Mouse (Mus musculus) embryonic facial prominence, embryonic 14.5 days (tissue): ENCODE measurements at regions not wholly inside any gene's neighbourhood (a gene's known extent, or its start where the extent isn't known, plus 50 kb on each side); places are given as distances from the start of the nearest gene placed in this dataset.
A peak's percentile ranks its signal among the peaks of the same experiment; 100 is the strongest.

Experiments used
- ATAC-seq: fragments of 200-750 bp; cut with Nextera tagmentation; 2 replicates; pipeline ENCODE4 v1.8.0; 2017; ENCODE audit warnings: low read depth, moderate number of reproducible peaks, moderate TSS enrichment
- DNase-seq: peaks from one replicate; pipeline ENCODE4 v3.0.0-alpha.2; 2015; ENCODE audit warnings: low spot score
- H3K27ac ChIP-seq: fragments of 300-500 bp; sonication (generic); replicated peaks from 2 replicates; pipeline ENCODE4 v1.5.1; 2014; ENCODE audit warnings: low read depth, mild to moderate bottlenecking, low read length, moderate library complexity
- H3K27me3 ChIP-seq: fragments of 300-500 bp; sonication (generic); replicated peaks from 2 replicates; pipeline ENCODE4 v1.6.1; 2014; ENCODE audit warnings: low read length; ENCODE audit not compliant: control insufficient read depth, insufficient read depth
- H3K36me3 ChIP-seq: fragments of 300-500 bp; sonication (generic); 2 replicates; pipeline ENCODE4 v1.6.1; 2014; ENCODE audit warnings: low read length, mixed read lengths; ENCODE audit not compliant: control insufficient read depth, insufficient read depth
- H3K4me1 ChIP-seq: fragments of 300-500 bp; sonication (generic); 2 replicates; pipeline ENCODE4 v1.6.1; 2014; ENCODE audit warnings: antibody characterized with exemption, low read length; ENCODE audit not compliant: control insufficient read depth, insufficient read depth
- H3K4me2 ChIP-seq: fragments of 300-500 bp; sonication (generic); 2 replicates; pipeline ENCODE4 v1.6.1; 2014; ENCODE audit warnings: low read depth, mild to moderate bottlenecking, low read length, moderate library complexity, mixed read lengths
- H3K4me3 ChIP-seq: fragments of 300-500 bp; sonication (generic); 2 replicates; pipeline ENCODE4 v1.5.1; 2014; ENCODE audit warnings: low read depth, mild to moderate bottlenecking, low read length
- H3K9ac ChIP-seq: fragments of 300-500 bp; sonication (generic); 2 replicates; pipeline ENCODE4 v1.6.1; 2014; ENCODE audit warnings: low read depth, mild to moderate bottlenecking, low read length, moderate library complexity, mixed read lengths
- H3K9me3 ChIP-seq: fragments of 300-500 bp; sonication (generic); 2 replicates; pipeline ENCODE4 v1.6.1; 2016; ENCODE audit warnings: low read length; ENCODE audit not compliant: control insufficient read depth
- WGBS: fragments of 180-500 bp; shearing (Covaris S2); extraction: QIAGEN DNeasy Blood & Tissue Kit; methylation state at CpG from one replicate; pipeline ENCODE4 v1.1.7; 2014; 5-methylcytosine and 5-hydroxymethylcytosine counted together

DNA sequence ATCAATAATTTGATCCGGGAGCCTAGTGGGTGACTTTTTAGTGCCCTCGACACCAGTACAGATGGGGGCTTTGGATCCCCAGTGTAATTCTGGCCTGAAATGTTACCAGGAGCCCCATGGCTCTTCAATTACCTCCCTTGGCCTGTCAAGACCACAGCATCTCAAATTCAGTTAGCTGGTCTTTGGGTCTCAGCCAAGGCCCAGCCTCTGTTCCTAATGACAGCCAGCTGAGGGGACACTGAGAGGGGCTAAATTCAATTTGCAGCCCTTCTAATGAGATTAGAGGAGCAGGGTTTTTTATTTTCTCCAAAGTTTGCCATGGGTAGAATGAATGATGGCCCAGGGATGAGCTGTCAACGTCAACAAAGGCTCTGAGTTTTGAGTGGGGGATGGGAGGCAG lies 109.9 kb upstream of the Tbx20 start:
- DNase-seq (peak; percentile 32), ATAC-seq (no peak)
- 37% methylated on average over 3 of the region's 3 CpGs for WGBS
- no peak overlapping the region for H3K4me3 ChIP-seq
- no peaks in the 10 kb centered on the region for H3K36me3 ChIP-seq
- no peaks in the 10 kb centered on the region for H3K27me3 ChIP-seq
- H3K4me1 ChIP-seq, result no peaks in the 10 kb centered on the region
- H3K4me2 ChIP-seq, result no peak overlapping the region
- no peaks in the 10 kb centered on the region for H3K9me3 ChIP-seq
- no peak overlapping the region for H3K9ac ChIP-seq
- no peak overlapping the region for H3K27ac ChIP-seq

- no peak overlapping the region for H3K4me3 ChIP-seq
- H3K9me3 ChIP-seq, result no peaks in the 10 kb centered on the region
- no peaks in the 10 kb centered on the region for H3K27me3 ChIP-seq
- no peak for ATAC-seq
- no peaks in the 10 kb centered on the region for H3K4me1 ChIP-seq
- no peaks in the 10 kb centered on the region for H3K36me3 ChIP-seq
- H3K27ac ChIP-seq, result no peak overlapping the region
- WGBS, result 84% methylated on average over 9 of the region's 9 CpGs
- no peak overlapping the region for H3K9ac ChIP-seq
- no peak overlapping the region for H3K4me2 ChIP-seq
- no peak for DNase-seq
Observed at GRCm38 (mm10) chr9:24888282-24888681, 114.2 kb upstream of the Tbx20 start.

DNA sequence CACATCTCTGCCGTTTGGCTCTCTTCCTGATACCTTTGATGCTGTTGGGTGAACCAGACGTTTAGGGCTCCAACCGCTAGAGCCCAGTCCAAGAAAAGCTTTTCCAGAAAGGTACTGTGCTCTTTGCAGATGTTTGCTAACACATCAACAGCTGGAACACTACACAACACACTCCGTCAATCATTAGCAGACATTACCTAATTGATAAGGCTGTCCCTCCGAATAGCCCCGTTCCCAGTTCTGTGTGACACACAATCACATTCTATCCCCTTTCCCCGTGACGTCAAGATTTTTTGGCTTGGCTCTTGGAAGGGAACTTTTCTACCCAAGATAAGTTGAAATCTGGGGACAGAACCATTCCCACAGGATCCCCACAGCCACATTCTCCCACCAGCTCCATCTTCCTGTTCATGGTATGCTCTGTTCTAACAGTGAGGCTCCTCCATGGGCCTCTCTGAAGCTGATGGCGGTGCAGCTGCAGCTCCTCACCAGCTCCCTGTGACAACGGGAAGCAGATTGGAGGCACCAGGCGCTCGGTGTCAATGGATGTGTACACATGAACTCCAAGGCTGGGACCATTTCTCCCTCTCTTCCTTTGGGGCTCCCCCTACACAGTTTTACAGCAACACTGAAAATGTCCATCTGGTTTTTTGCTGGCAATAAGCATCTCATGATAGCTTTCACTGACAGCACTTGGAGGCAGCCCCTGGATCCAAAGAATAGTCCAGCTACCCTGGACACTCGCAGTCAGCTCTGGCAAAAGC lies 122.6 kb upstream of the Tbx20 start:
- ATAC-seq (no peak), DNase-seq (no peak)
- no peaks in the 10 kb centered on the region for H3K27me3 ChIP-seq
- no peaks in the 10 kb centered on the region for H3K9me3 ChIP-seq
- no peaks in the 10 kb centered on the region for H3K36me3 ChIP-seq
- no peak overlapping the region for H3K9ac ChIP-seq
- no peak overlapping the region for H3K4me3 ChIP-seq
- 78% methylated on average over 13 of the region's 13 CpGs for WGBS
- no peak overlapping the region for H3K4me2 ChIP-seq
- no peaks in the 10 kb centered on the region for H3K4me1 ChIP-seq
- H3K27ac ChIP-seq, result no peak overlapping the region

DNA sequence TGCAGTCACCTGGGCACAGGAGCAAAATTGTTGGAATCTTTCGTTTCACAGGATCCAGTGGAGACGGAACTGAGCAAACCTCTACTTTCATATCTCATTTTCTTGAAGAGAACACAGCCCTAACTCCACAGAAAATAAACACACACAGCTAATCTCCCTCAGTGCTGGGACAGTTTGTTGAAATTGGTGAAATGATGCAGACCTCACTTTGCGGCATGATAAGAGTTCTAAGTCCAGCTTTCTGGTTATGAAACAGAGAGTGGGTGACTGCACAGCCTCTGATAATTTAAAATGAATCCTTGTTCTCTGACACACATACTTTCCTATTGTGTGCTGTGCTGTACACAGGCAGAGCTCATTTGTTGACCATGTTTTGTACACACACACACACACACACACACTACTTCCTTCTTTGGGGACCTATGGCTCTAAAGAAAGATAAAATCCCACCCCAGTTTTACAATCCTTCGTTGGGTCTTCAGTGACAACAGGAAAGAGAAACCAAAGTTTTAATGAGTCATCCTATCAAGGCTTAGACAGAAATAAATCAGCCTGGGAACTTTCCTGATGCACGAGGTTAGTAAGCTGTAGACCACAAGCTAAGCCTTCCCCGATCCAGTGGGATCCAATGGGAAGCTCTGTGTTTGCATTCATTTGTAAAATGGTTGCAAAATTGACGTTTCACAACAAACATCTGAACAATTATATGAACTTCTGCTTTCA lies 125.3 kb upstream of the Tbx20 start:
- DNase-seq (no peak), ATAC-seq (no peak)
- H3K9me3 ChIP-seq, result no peaks in the 10 kb centered on the region
- 75% methylated on average over 7 of the region's 7 CpGs for WGBS
- H3K27ac ChIP-seq, result no peak overlapping the region
- no peak overlapping the region for H3K4me2 ChIP-seq
- H3K4me3 ChIP-seq, result no peak overlapping the region
- no peaks in the 10 kb centered on the region for H3K4me1 ChIP-seq
- no peaks in the 10 kb centered on the region for H3K36me3 ChIP-seq
- no peak overlapping the region for H3K9ac ChIP-seq
- no peaks in the 10 kb centered on the region for H3K27me3 ChIP-seq

DNA sequence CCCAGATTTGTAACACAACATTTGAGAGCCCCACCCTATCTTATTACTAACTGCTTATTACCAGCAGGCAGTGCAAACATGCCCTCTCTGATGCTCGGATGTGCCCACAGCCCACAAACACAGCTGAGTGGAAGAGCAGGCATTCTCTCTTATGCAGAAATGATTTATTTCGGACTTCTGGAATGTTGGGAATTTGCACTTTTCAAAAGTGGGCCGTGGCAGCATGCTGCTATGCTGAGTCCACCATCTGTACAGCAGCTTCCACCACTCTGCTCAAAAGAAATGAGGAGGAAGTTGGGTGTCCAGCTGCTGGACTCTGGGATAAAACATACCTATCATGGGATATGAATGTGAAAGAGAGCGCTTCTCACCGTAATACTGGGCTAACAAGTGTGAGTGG lies 129.6 kb upstream of the Tbx20 start:
- Histone ChIP-seq H3K4me2 (no peak overlapping the region), H3K27ac (no peak overlapping the region), H3K4me1 (no peaks in the 10 kb centered on the region), H3K36me3 (no peaks in the 10 kb centered on the region), H3K9me3 (no peaks in the 10 kb centered on the region), H3K4me3 (no peak overlapping the region), H3K27me3 (no peaks in the 10 kb centered on the region), H3K9ac (no peak overlapping the region)
- ATAC-seq (no peak), DNase-seq (no peak)
- WGBS, result 49% methylated on average over 5 of the region's 5 CpGs

GRCm38 (mm10) chr9:24909086-24909979 lies 135.2 kb upstream of the Tbx20 start:
- Histone ChIP-seq H3K4me3 (no peak overlapping the region), H3K27me3 (no peaks in the 10 kb centered on the region), H3K36me3 (no peaks in the 10 kb centered on the region), H3K4me2 (no peak overlapping the region), H3K9me3 (no peaks in the 10 kb centered on the region), H3K4me1 (no peaks in the 10 kb centered on the region), H3K9ac (no peak overlapping the region), H3K27ac (no peak overlapping the region)
- ATAC-seq (no peak), DNase-seq (no peak)
- WGBS, result 57% methylated on average over 8 of the region's 8 CpGs

GRCm38 (mm10) chr9:24910738-24911137 lies 136.6 kb upstream of the Tbx20 start:
- Histone ChIP-seq H3K27ac (no peak overlapping the region), H3K4me2 (no peak overlapping the region), H3K27me3 (no peaks in the 10 kb centered on the region), H3K36me3 (no peaks in the 10 kb centered on the region), H3K4me1 (no peaks in the 10 kb centered on the region), H3K9me3 (no peaks in the 10 kb centered on the region), H3K9ac (no peak overlapping the region), H3K4me3 (no peak overlapping the region)
- ATAC-seq, result no peak
- no peak for DNase-seq
- WGBS, result 73% methylated on average over 5 of the region's 5 CpGs

- Histone ChIP-seq H3K4me1 (no peaks in the 10 kb centered on the region), H3K9ac (no peak overlapping the region), H3K4me2 (no peak overlapping the region), H3K27me3 (no peaks in the 10 kb centered on the region), H3K36me3 (no peaks in the 10 kb centered on the region), H3K9me3 (no peaks in the 10 kb centered on the region), H3K4me3 (no peak overlapping the region), H3K27ac (no peak overlapping the region)
- 76% methylated on average over 9 of the region's 9 CpGs for WGBS
- DNase-seq, result no peak
- no peak for ATAC-seq
Observed at GRCm38 (mm10) chr9:24920031-24920445, 145.9 kb upstream of the Tbx20 start.
